Mouse (Mus musculus) ovary, adult 18-20 months (tissue): ENCODE results near the gene Olfr480.

Experiments used
- DNase-seq: peaks from one replicate; pipeline ENCODE4 v3.0.0; 2022; ENCODE audit warnings: low spot score, mixed read lengths

Olfr480 gene

DNA sequence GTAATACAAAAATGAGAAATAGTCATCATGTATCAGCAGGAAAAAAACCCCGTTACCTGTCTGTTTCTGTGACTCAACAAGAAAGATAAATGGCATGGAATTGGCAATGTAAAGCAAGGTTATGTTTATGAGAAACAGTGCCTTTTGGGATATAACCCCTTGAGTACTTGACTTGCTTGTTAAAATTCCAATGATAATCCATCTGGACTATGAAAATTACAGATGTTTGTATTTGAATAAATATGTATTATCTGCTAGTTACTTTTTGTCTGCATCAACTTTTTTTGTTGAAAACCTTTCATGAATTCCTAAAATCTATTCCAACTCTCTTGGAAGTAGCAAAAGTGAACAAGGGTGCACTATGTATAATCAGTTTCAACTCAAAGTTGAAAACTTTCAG lies at the start of gene Olfr480:
Gene Olfr480, minus strand, starts transcription at position 101 of the 400 bp plus-strand sequence.
- DNase-seq = no peak

DNA sequence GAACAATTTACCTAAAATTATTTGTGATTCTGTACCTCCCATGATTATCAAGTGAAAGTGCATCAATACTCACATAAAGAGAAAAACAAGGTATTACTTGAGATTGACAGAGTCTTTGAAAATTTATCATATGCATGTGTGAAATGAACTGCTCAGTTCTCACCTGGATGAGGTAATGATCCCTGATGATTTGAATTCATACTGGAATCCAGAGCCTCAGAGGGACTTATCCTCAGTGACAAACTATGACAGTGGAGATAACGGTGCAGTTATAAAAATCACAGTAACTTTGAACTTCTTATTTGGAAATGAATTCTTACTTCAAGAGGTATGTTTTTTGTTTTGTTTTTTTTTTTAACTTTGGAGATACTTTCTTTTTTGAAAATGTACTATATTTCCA lies 33.4 kb upstream of the Olfr480 start, which contains the start of gene Olfr483:
Gene Olfr483, plus strand, starts transcription at position 301 of the 400 bp plus-strand sequence.
- no peak for DNase-seq

DNA sequence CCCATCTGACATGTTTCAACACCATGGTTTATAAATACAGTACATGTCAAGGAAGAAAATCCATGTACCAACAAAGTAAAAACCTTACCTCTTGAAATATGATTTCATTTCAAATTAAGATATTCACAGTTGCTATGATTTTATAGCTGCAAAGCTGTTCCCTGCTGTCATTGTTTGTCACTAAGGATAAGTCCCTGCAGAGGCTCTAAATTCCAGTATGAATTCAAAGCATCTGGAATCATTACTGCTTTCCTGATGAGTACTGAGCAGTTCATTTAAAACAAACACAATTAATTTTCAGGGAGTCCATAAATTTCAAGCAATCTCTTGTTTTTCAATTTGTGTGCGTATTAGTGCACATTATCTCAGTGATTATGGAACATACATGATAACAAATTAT lies 30.3 kb upstream of the Olfr480 start, which contains the start of gene Olfr482:
Gene Olfr482, minus strand, starts transcription at position 101 of the 400 bp plus-strand sequence.
- DNase-seq = no peak

DNA sequence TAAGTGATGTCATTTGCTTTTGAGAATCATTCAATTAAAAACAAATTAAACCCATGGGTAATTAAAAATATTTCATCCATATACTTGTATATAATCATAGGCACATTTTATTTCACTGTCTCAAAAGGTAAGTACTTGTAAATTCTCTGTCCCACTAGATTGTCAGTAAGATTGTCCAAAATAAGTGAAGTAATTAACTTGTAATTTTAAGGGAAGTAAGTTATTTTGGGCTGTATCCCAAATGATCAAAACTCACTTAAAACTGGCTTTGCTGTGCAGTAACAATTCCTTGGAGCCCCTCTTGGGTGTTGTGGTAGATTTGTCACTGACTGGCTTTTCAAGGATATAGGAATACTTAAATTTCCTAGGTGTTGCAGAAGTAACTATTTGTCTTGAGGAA lies 12.4 kb upstream of the Olfr480 start, which contains the start of gene Olfr481:
Gene Olfr481, plus strand, starts transcription at position 301 of the 400 bp plus-strand sequence.
- no peak for DNase-seq

DNA sequence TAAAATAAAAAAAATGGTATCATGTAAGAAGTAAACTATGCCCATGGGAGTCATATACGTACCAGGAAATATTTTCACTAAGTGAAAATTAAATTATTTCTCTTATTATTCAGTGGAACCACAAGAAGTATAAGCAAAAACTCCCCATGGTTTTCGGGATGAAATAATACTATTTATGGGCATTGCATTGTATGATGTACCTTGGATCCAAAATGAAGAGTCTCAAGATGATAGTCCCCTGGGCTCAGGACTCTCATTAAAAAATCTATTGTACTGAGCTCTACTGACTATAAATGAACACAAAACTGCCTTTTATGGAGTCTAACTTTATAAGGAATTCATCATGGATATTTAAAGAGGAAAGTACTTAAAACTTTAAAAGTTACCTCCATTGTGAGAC lies 16.8 kb downstream of the Olfr480 start, which contains the start of gene Olfr479:
Gene Olfr479, plus strand, starts transcription at position 301 of the 400 bp plus-strand sequence.
- DNase-seq = no peak

DNA sequence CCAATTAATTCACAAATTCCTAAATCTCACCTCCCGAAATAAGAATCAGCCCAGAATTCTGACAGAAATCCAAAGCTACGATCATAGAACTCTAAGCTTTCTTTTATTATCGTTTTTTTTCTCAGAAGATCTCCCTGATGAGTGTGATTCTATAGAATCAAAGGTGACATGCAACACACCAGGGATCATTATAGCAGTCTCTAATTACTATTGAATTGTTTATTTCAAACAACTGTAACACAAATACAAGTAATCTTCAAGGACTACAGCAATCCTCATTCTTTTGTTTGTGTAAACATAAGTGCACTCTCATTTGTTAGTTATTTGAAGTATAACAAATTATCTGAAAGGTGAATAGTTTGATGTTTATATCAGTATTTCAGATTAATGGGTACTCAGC lies 33.3 kb downstream of the Olfr480 start, which contains the start of gene Olfr478:
Gene Olfr478, minus strand, starts transcription at position 101 of the 400 bp plus-strand sequence.
- no peak for DNase-seq
